Comparison of ENCODE assay signal across 8 mouse cellular contexts in genomic region chr1:171826164-171826563, GRCm38 (mm10). TPM values are rescaled to one million over a fixed set of nuclear protein-coding genes. Genes with fewer than 3 reads are reported as not detected.
A peak's percentile ranks its signal among the peaks of the same experiment; 100 is the strongest.
DNase-seq lines count a peak whose midpoint lies in the region; ATAC-seq lines count a peak whose summit lies in the region.

No protein-coding gene starts in this region.

- DNase-seq in frontal cortex, postnatal 36 days (ENCODE audit: low spot score in 2 of 2), result peak; percentile 9 to 52
- DNase-seq in frontal cortex, postnatal 14 days (ENCODE audit: low spot score in 2 of 2), result no peak
- DNase-seq in midbrain, embryonic 11.5 days (ENCODE audit: low spot score, missing footprints), result peak; percentile 91
- DNase-seq in c-Kit-positive CD71-positive TER-119-negative erythroid progenitor cells, embryonic 14.5 days (ENCODE audit: low read depth), result peak; percentile 24
- peak; percentile 14 for DNase-seq in retina, postnatal 7 days (ENCODE audit: low read depth, low spot score)
- DNase-seq in frontal cortex, postnatal 25 days (ENCODE audit: low spot score in 2 of 2), result no peak

- H3K36me3 ChIP-seq in midbrain, embryonic 11.5 days (ENCODE audit: control insufficient read depth, insufficient read depth, low read length), result no peaks in the 10 kb centered on the region
- no peaks in the 10 kb centered on the region for H3K36me3 ChIP-seq in midbrain, embryonic 13.5 days
- H3K36me3 ChIP-seq in neural tube, embryonic 15.5 days, result no peaks in the 10 kb centered on the region

- H3K4me1 ChIP-seq in midbrain, embryonic 11.5 days (ENCODE audit: control insufficient read depth, insufficient read depth, low read length), result no peaks in the 10 kb centered on the region
- H3K4me1 ChIP-seq in midbrain, embryonic 13.5 days (replicated peaks), result no peaks in the 10 kb centered on the region
- H3K4me1 ChIP-seq in neural tube, embryonic 15.5 days, result no peaks in the 10 kb centered on the region

- no peak overlapping the region for H3K9ac ChIP-seq in midbrain, embryonic 11.5 days (ENCODE audit: low read length)
- H3K9ac ChIP-seq in midbrain, embryonic 13.5 days (replicated peaks), result no peak overlapping the region
- no peak overlapping the region for H3K9ac ChIP-seq in neural tube, embryonic 15.5 days (replicated peaks)

- H3K27ac ChIP-seq in midbrain, embryonic 11.5 days (ENCODE audit: low read depth, low read length), result no peak overlapping the region
- H3K27ac ChIP-seq in midbrain, embryonic 13.5 days, result no peak overlapping the region
- no peak overlapping the region for H3K27ac ChIP-seq in neural tube, embryonic 15.5 days (replicated peaks)

- no peaks in the 10 kb centered on the region for H3K27me3 ChIP-seq in midbrain, embryonic 11.5 days (ENCODE audit: control insufficient read depth, insufficient read depth, low read length)
- no peaks in the 10 kb centered on the region for H3K27me3 ChIP-seq in midbrain, embryonic 13.5 days
- no peaks in the 10 kb centered on the region for H3K27me3 ChIP-seq in neural tube, embryonic 15.5 days (replicated peaks)

- H3K9me3 ChIP-seq in midbrain, embryonic 11.5 days (ENCODE audit: control insufficient read depth, low read length), result no peaks in the 10 kb centered on the region
- no peaks in the 10 kb centered on the region for H3K9me3 ChIP-seq in midbrain, embryonic 13.5 days
- no peaks in the 10 kb centered on the region for H3K9me3 ChIP-seq in neural tube, embryonic 15.5 days (replicated peaks)

- H3K4me2 ChIP-seq in midbrain, embryonic 11.5 days, result no peak overlapping the region
- H3K4me2 ChIP-seq in midbrain, embryonic 13.5 days (replicated peaks), result no peak overlapping the region
- H3K4me2 ChIP-seq in neural tube, embryonic 15.5 days, result no peak overlapping the region

- no peak overlapping the region for H3K4me3 ChIP-seq in midbrain, embryonic 11.5 days (ENCODE audit: low read depth, low read length)
- H3K4me3 ChIP-seq in midbrain, embryonic 13.5 days (replicated peaks), result no peak overlapping the region
- no peak overlapping the region for H3K4me3 ChIP-seq in neural tube, embryonic 15.5 days (replicated peaks)

- ATAC-seq in midbrain, embryonic 11.5 days (ENCODE audit: low FRiP score), result no peak
- no peak for ATAC-seq in midbrain, embryonic 13.5 days
- no peak for ATAC-seq in neural tube, embryonic 15.5 days (ENCODE audit: low FRiP score)

RNA-seq across cellular contexts. Expression of gene Cd84, which starts 13.3 kb away (rescaled TPM):
- polyA plus RNA-seq in midbrain, embryonic 11.5 days (2014; fragmentation: Nextera tagmentation; extraction: Ambion mirVana), result 0.64 and 0.80 TPM in 2 replicates
- polyA plus RNA-seq in midbrain, embryonic 13.5 days (2015; fragmentation: Nextera tagmentation; extraction: Ambion mirVana), result 0.66 and 0.82 TPM in 2 replicates
- polyA plus RNA-seq in neural tube, embryonic 15.5 days (2015; fragmentation: Nextera tagmentation; extraction: Ambion mirVana), result 1.4 and 3.6 TPM in 2 replicates

RNA-seq across cellular contexts. Expression of gene Slamf1, which starts 59.2 kb away (rescaled TPM):
- polyA plus RNA-seq in midbrain, embryonic 11.5 days (2014; fragmentation: Nextera tagmentation; extraction: Ambion mirVana), result 0.29 and 0.37 TPM in 2 replicates
- polyA plus RNA-seq in midbrain, embryonic 13.5 days (2015; fragmentation: Nextera tagmentation; extraction: Ambion mirVana), result 0.14 and 0.22 TPM in 2 replicates
- 0.12 and 0.84 TPM in 2 replicates for polyA plus RNA-seq in neural tube, embryonic 15.5 days (2015; fragmentation: Nextera tagmentation; extraction: Ambion mirVana)

Comparison
In these comparisons a context has a peak if more than half of its experiments do, and no peak if none do; other contexts are left out.
1. DNase-seq: peak in frontal cortex, postnatal 36 days (2 of 2), midbrain, embryonic 11.5 days (single experiment), c-Kit-positive CD71-positive TER-119-negative erythroid progenitor cells, embryonic 14.5 days (single experiment) and retina, postnatal 7 days (single experiment); none in frontal cortex, postnatal 14 days (0 of 2) and frontal cortex, postnatal 25 days (0 of 2).